Mouse (Mus musculus): ENCODE measurements around the gene Nat8f2. TPM values are rescaled to one million over a fixed set of nuclear protein-coding genes. Genes with fewer than 3 reads are reported as not detected.
"Not testable (repeated sequence)": the region's sequence is repeated elsewhere in the genome, so short reads cannot be mapped to it uniquely, and the experiment has no call there.

Nat8f2 gene
- polyA plus RNA-seq, 1 experiment, result 0.23 TPM

GRCm38 (mm10) chr6:85846921-85847320 lies 22.0 kb downstream of the Nat8f2 start:
- Histone ChIP-seq H3K36me3 (ENCODE audit: control insufficient read depth, insufficient read depth, low read length) (no peaks in the 10 kb centered on the region), H3K4me1 (ENCODE audit: control insufficient read depth, insufficient read depth, low read length) (no peaks in the 10 kb centered on the region), H3K4me3 (ENCODE audit: control insufficient read depth, low read depth, low read length) (no peak overlapping the region), H3K27me3 (ENCODE audit: control insufficient read depth, insufficient read depth, low read length) (no peaks in the 10 kb centered on the region), H3K27ac (ENCODE audit: control insufficient read depth, insufficient read depth, low read depth, low read length) (no peak overlapping the region)
- TF ChIP-seq CTCF (IDR thresholded peaks at IDR 0.05; ENCODE audit: control insufficient read depth, insufficient read depth, insufficient replicate concordance, low read depth, low read length) (no peak), POLR2A (IDR thresholded peaks at IDR 0.05; ENCODE audit: control insufficient read depth, low read depth, low read length) (no peak)

- not testable (repeated sequence) for H3K27ac ChIP-seq (ENCODE audit: control insufficient read depth, insufficient read depth, low read depth, low read length); H3K4me1 ChIP-seq (ENCODE audit: control insufficient read depth, insufficient read depth, low read length); H3K27me3 ChIP-seq (ENCODE audit: control insufficient read depth, insufficient read depth, low read length); H3K4me3 ChIP-seq (ENCODE audit: control insufficient read depth, low read depth, low read length); H3K36me3 ChIP-seq (ENCODE audit: control insufficient read depth, insufficient read depth, low read length)
Measured at GRCm38 (mm10) chr6:85843677-85844458, 25.1 kb downstream of the Nat8f2 start.

DNA sequence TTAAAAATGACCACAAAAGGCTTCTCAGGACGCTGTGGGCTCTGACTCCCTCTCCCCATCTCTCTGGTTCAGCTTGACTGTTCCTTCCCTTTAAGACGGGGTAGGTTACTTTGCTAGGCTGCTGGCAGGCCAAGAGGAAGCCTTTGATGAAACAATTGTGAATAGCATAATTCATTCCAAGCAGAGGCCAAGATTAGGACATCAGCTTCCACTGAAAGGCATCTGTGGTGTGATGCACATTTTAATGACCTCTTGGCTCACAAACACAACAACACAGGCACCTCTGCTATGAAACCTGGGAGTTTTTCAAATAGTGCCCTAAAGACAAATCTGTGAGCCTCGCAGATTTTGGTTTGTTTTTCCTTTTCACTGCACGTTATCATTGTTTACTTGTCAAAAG lies 29.0 kb downstream of the Nat8f2 start:
- Histone ChIP-seq H3K4me3 (ENCODE audit: control insufficient read depth, low read depth, low read length) (no peak overlapping the region), H3K4me1 (ENCODE audit: control insufficient read depth, insufficient read depth, low read length) (no peaks in the 10 kb centered on the region), H3K27ac (ENCODE audit: control insufficient read depth, insufficient read depth, low read depth, low read length) (no peak overlapping the region), H3K36me3 (ENCODE audit: control insufficient read depth, insufficient read depth, low read length) (no peaks in the 10 kb centered on the region), H3K27me3 (ENCODE audit: control insufficient read depth, insufficient read depth, low read length) (no peaks in the 10 kb centered on the region)
- TF ChIP-seq CTCF (IDR thresholded peaks at IDR 0.05; ENCODE audit: control insufficient read depth, insufficient read depth, insufficient replicate concordance, low read depth, low read length), result no peak
- no peak for TF ChIP-seq POLR2A (IDR thresholded peaks at IDR 0.05; ENCODE audit: control insufficient read depth, low read depth, low read length)

DNA sequence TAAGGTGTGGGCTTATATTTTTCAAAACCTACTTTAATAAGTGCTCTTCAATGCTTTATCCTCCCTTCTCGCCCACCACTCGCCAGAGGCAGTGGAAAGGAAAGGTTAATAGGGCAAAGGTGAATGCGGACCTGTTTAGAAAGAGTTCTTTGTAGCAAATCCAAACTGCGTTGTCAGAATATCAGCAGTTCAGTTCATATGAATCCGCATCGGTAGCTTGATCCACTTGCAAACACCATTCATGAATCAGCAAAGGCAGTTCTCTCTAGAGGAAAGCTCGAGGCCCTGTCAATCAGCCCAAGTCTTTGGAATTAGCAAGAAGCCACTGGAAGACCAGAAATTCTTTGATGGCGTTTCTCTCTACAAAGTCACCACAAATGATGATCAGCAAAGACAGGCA lies 30.3 kb downstream of the Nat8f2 start:
- no peaks in the 10 kb centered on the region for H3K27me3 ChIP-seq (ENCODE audit: control insufficient read depth, insufficient read depth, low read length)
- H3K27ac ChIP-seq (ENCODE audit: control insufficient read depth, insufficient read depth, low read depth, low read length), result no peak overlapping the region
- no peak overlapping the region for H3K4me3 ChIP-seq (ENCODE audit: control insufficient read depth, low read depth, low read length)
- no peaks in the 10 kb centered on the region for H3K36me3 ChIP-seq (ENCODE audit: control insufficient read depth, insufficient read depth, low read length)
- no peak for TF ChIP-seq CTCF (IDR thresholded peaks at IDR 0.05; ENCODE audit: control insufficient read depth, insufficient read depth, insufficient replicate concordance, low read depth, low read length)
- no peak for TF ChIP-seq POLR2A (IDR thresholded peaks at IDR 0.05; ENCODE audit: control insufficient read depth, low read depth, low read length)
- H3K4me1 ChIP-seq (ENCODE audit: control insufficient read depth, insufficient read depth, low read length), result no peaks in the 10 kb centered on the region

GRCm38 (mm10) chr6:85837307-85837706 lies 31.7 kb downstream of the Nat8f2 start:
- not testable (repeated sequence) for H3K4me1 ChIP-seq (ENCODE audit: control insufficient read depth, insufficient read depth, low read length); H3K36me3 ChIP-seq (ENCODE audit: control insufficient read depth, insufficient read depth, low read length); H3K4me3 ChIP-seq (ENCODE audit: control insufficient read depth, low read depth, low read length); H3K27me3 ChIP-seq (ENCODE audit: control insufficient read depth, insufficient read depth, low read length)
- H3K27ac ChIP-seq (ENCODE audit: control insufficient read depth, insufficient read depth, low read depth, low read length), result 0 out of 2 replicates have a peak overlapping the region, but pooled peaks have one; percentile 42

GRCm38 (mm10) chr6:85836827-85837226 lies 32.1 kb downstream of the Nat8f2 start:
- not testable (repeated sequence) for H3K27me3 ChIP-seq (ENCODE audit: control insufficient read depth, insufficient read depth, low read length); H3K36me3 ChIP-seq (ENCODE audit: control insufficient read depth, insufficient read depth, low read length)
- TF ChIP-seq CTCF (IDR thresholded peaks at IDR 0.05; ENCODE audit: control insufficient read depth, insufficient read depth, insufficient replicate concordance, low read depth, low read length), result 0 out of 2 replicates have a peak, but pooled peaks have one; percentile 11

DNA sequence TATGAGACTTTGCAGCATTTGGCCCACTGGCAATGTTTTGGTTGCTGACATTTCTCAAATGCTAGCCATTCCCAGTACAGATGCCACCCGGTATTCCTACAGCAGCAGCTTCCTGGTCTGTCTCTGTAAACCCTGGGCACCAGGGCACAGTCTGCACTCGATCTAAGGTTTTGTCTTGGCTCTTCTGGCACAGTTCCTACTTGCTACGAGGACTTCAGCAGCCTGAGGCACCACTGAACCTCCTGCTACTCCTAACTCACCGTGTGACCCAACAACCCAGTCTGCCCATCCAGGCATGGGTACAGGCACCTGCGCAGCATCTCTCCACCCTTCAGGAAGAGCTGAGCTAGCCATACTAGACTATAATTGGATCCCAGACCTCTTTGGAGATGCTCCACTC lies 32.9 kb downstream of the Nat8f2 start:
- H3K27me3 ChIP-seq (ENCODE audit: control insufficient read depth, insufficient read depth, low read length); H3K4me1 ChIP-seq (ENCODE audit: control insufficient read depth, insufficient read depth, low read length); H3K4me3 ChIP-seq (ENCODE audit: control insufficient read depth, low read depth, low read length); H3K27ac ChIP-seq (ENCODE audit: control insufficient read depth, insufficient read depth, low read depth, low read length); H3K36me3 ChIP-seq (ENCODE audit: control insufficient read depth, insufficient read depth, low read length): not testable (repeated sequence)

More at GRCm38 (mm10) chr6:85836827-85837226, 32.1 kb downstream of the Nat8f2 start:
- H3K27ac ChIP-seq (ENCODE audit: control insufficient read depth, insufficient read depth, low read depth, low read length); H3K4me3 ChIP-seq (ENCODE audit: control insufficient read depth, low read depth, low read length); H3K4me1 ChIP-seq (ENCODE audit: control insufficient read depth, insufficient read depth, low read length): not testable (repeated sequence)

DNA sequence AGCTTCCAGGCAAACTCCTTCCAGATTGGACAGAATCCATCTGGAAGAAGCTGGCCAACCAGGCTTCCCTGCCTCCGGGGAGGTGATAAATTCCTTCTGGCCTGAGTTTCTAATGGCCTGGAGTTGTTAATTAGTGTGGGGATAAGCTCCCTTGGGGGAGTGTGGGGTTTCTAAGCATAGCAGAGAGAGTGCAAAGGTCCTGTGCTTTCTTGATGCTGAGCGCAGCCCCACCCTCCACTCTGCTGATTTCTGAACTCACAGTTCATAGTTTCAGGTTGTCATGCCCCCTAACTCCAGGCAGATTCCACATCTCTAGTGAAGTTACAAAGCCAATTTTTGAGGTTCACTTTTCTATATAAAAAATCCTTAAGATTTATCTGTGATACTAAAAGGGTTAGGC lies 33.9 kb downstream of the Nat8f2 start:
- not testable (repeated sequence) for H3K27me3 ChIP-seq (ENCODE audit: control insufficient read depth, insufficient read depth, low read length); H3K36me3 ChIP-seq (ENCODE audit: control insufficient read depth, insufficient read depth, low read length); H3K4me3 ChIP-seq (ENCODE audit: control insufficient read depth, low read depth, low read length); H3K27ac ChIP-seq (ENCODE audit: control insufficient read depth, insufficient read depth, low read depth, low read length); H3K4me1 ChIP-seq (ENCODE audit: control insufficient read depth, insufficient read depth, low read length)

GRCm38 (mm10) chr6:85834504-85835100 lies 34.4 kb downstream of the Nat8f2 start:
- H3K27ac ChIP-seq (ENCODE audit: control insufficient read depth, insufficient read depth, low read depth, low read length); H3K36me3 ChIP-seq (ENCODE audit: control insufficient read depth, insufficient read depth, low read length); H3K4me3 ChIP-seq (ENCODE audit: control insufficient read depth, low read depth, low read length); H3K4me1 ChIP-seq (ENCODE audit: control insufficient read depth, insufficient read depth, low read length); H3K27me3 ChIP-seq (ENCODE audit: control insufficient read depth, insufficient read depth, low read length): not testable (repeated sequence)
